Mouse (Mus musculus) left cerebral cortex, adult 2 months (tissue): ENCODE results near the gene Fam241a. TPM values are rescaled to one million over a fixed set of nuclear protein-coding genes. Genes with fewer than 3 reads are reported as not detected.

Source experiments
- DNase-seq, 2 experiments: peaks; one replicate each; pipeline ENCODE4 v3.0.0; 2021 to 2022; ENCODE audit warnings: low spot score in 2 of 2, mixed read lengths in 1 of 2; ENCODE audit errors: extremely low spot score in 1 of 2
- H3K27ac ChIP-seq: fragments of 200-600 bp; 2 replicates; pipeline ENCODE4 v1.8.1; 2022
- H3K4me3 ChIP-seq: fragments of 200-600 bp; 2 replicates; pipeline ENCODE4 v1.8.1; 2022
- CTCF ChIP-seq: fragments of 200-600 bp; IDR thresholded peaks from 2 replicates; pipeline ENCODE4 v1.8.1; 2022; ENCODE audit warnings: antibody characterized with exemption, mild to moderate bottlenecking, moderate library complexity
- intact Hi-C: fragments of 180-260 bp; cut with DNase I; formaldehyde crosslinking; loops from one replicate; pipeline ENCODE4 v1.15.1; 2025
- total RNA-seq, 2 experiments: library from RNA; stranded (reverse); gene quantifications; 2 replicates each; pipeline ENCODE4 v1.2.3; 2021

Gene Fam241a
- total RNA-seq, 2 experiments from 2014 or later, result 3.2 to 3.8 TPM

DNA sequence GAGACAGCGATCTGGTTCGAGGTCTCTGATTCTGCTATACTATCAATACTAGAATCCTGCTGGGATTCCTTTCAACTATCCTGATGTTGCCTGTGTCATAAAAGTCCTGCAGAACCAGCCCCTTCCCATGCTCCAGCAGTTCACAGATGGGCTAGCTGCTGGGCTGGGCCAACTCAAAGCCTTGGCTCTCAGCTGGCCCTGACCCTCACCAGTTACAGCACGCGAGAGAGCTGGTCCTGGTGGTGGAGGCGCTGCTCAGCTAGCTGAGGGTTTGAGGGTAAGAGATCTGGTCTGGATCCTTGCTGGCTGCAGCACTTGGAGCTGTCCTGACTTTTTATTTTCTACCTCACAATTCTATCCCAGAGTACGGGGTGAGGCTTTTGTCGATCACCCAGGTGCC lies 69.6 kb downstream of the Fam241a start:
- no peak for DNase-seq
- TF ChIP-seq CTCF, result no peak
- no peak overlapping the region for H3K27ac ChIP-seq
- no peak overlapping the region for H3K4me3 ChIP-seq
- intact Hi-C loops, result no loop called here

DNA sequence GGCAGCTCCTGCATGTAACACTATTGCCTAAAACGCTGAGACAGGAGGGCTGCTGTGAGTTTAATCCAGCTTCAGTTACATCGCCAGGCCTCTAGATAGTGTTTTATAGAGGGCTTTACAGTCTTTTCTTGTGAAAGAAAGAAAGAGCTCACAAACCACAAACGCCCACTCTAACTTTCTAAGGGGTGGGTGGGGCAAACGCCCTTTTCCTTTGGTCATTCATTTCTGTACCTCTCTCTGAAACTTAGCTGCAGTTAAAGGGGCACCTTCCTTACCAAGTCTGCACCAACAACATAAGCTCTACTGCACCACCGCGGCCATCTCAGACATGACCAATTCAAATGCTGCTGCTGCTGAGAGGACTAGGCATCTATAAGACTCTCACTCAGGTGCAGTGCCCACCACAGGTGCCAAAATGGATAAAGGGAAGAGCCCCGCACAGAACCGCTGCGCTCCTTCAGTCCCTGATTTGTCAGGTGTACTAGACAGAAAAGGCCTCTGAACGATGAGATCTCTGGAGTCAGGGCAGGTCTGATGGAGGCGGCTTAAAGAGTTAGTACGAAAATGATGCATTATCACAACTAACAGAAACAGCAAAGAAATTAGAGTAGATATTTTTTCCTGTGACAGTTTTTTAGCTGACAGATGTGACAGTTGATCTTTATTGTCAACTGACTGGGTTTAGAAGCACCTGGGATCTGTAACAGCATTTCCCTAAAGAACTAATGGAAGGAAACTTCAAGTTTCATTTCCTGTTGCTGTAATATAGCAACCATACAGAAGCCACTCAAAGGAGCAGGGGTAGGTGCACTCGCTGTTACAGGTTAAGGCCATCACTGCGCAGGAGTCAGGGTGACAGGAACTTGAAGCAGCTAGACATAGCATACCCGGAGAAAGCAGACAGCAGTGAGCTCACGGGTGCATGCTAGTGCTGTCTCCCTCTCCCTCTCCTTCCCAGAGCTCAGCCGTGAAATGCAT lies 71.9 kb downstream of the Fam241a start:
- no peak for TF ChIP-seq CTCF
- no peak overlapping the region for H3K27ac ChIP-seq
- no peak for DNase-seq
- intact Hi-C loops, result no loop called here
- H3K4me3 ChIP-seq, result no peak overlapping the region

DNA sequence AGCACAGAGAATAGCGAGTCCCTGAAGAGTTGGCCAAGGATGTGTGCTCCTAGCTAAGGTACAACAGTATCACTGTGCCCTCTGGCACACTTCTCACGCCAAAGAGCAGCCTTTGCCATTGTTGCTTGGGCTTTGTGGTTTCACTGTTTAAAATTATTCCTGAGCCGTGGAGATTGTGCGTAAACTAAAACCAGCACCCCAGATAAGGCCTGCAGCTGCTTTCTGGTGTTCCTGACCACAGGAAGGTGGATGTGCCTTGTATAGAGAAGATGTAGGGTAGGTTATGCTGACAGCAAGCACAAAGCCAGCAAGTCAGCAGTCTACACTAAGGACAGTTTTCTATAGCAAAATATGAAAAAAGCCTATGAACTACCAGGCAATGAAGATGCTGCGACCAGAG lies 74.9 kb downstream of the Fam241a start:
- Histone ChIP-seq H3K4me3 (no peak overlapping the region), H3K27ac (no peak overlapping the region)
- DNase-seq, result no peak
- intact Hi-C loops, result no loop called here
- TF ChIP-seq CTCF, result no peak

DNA sequence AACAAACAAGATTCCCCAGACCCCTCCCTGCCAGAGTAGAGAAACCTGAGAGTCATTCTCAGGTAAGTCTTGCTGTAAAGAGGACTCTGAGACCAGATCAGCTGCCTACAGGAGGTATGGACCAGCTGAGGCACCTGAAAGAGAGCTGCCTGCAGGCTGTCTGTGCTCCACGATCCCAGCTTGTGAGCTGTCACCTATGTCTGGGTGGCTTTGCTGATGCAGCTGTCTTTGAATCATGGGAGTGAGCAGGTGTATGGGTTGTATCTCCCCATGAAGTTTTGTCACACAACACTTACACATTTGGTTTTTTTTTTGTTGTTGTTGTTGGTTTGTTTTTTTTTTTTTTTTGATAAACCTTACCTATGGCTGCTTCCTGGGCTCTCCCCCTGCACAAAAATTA lies 75.7 kb downstream of the Fam241a start:
- intact Hi-C loops, result no loop called here
- Histone ChIP-seq H3K4me3 (no peak overlapping the region), H3K27ac (no peak overlapping the region)
- no peak for DNase-seq
- TF ChIP-seq CTCF, result no peak

Other genes starting within 250 kb of the Fam241a start
- gene Alpk1, start 115.8 kb downstream of the Fam241a start, total RNA-seq, result 1 to 10 TPM; 4.6 to 5.5 TPM
- 1 to 10 TPM; 5.8 to 6.4 TPM for gene Tifa, start 106.5 kb downstream of the Fam241a start, total RNA-seq
- 10 to 100 TPM; 81.7 to 89.0 TPM for gene Ap1ar, start 58.8 kb downstream of the Fam241a start, total RNA-seq